Mouse (Mus musculus): ENCODE results near the gene Pex11b. TPM values are rescaled to one million over a fixed set of nuclear protein-coding genes. Genes with fewer than 3 reads are reported as not detected.
"Not testable (repeated sequence)": the region's sequence is repeated elsewhere in the genome, so short reads cannot be mapped to it uniquely, and the experiment has no call there.

The Pex11b gene
- polyA plus RNA-seq, 1 experiment: 107 TPM

GRCm38 (mm10) chr3:96645018-96645649 is 10.0 kb downstream of the Pex11b start, which contains the start of gene Itga10:
Gene Itga10 (plus strand): TSS chr3:96645584.
- peaks cover 1% of the 10 kb centered on the region for H3K36me3 ChIP-seq (ENCODE audit: control insufficient read depth, insufficient read depth, low read length)
- H3K27ac ChIP-seq (ENCODE audit: control insufficient read depth, insufficient read depth, low read depth, low read length): no peak within 1 kb of the TSS
- no peaks in the 10 kb centered on the region for H3K4me1 ChIP-seq (ENCODE audit: control insufficient read depth, insufficient read depth, low read length)
- no peak for TF ChIP-seq CTCF (IDR thresholded peaks at IDR 0.05; ENCODE audit: control insufficient read depth, insufficient read depth, insufficient replicate concordance, low read depth, low read length)
- TF ChIP-seq POLR2A (IDR thresholded peaks at IDR 0.05; ENCODE audit: control insufficient read depth, low read depth, low read length): no peak
- H3K4me3 ChIP-seq (ENCODE audit: control insufficient read depth, low read depth, low read length): no peak within 1 kb of the TSS
- no peaks in the 10 kb centered on the region for H3K27me3 ChIP-seq (ENCODE audit: control insufficient read depth, insufficient read depth, low read length)

DNA sequence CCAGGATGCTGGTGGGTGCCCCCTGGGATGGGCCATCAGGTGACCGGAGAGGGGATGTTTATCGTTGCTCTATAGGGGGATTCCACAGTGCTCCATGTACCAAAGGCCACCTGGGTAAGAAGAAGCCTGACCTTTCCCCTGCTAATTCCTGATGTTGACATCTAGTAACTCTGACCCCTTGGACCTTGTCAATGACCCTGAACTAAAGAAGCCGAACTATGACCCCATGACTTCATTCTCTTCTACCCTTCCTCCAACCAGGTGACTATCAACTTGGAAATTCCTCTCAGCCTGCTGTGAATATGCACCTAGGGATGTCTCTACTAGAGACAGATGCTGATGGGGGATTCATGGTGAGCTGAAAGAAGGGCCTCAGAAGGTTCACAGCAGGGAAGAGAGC is 12.2 kb downstream of the Pex11b start:
- no peaks in the 10 kb centered on the region for H3K4me1 ChIP-seq (ENCODE audit: control insufficient read depth, insufficient read depth, low read length)
- H3K27ac ChIP-seq (ENCODE audit: control insufficient read depth, insufficient read depth, low read depth, low read length): no peak overlapping the region
- peaks cover 1% of the 10 kb centered on the region for H3K36me3 ChIP-seq (ENCODE audit: control insufficient read depth, insufficient read depth, low read length)
- H3K4me3 ChIP-seq (ENCODE audit: control insufficient read depth, low read depth, low read length): no peak overlapping the region
- no peaks in the 10 kb centered on the region for H3K27me3 ChIP-seq (ENCODE audit: control insufficient read depth, insufficient read depth, low read length)
- no peak for TF ChIP-seq POLR2A (IDR thresholded peaks at IDR 0.05; ENCODE audit: control insufficient read depth, low read depth, low read length)
- no peak for TF ChIP-seq CTCF (IDR thresholded peaks at IDR 0.05; ENCODE audit: control insufficient read depth, insufficient read depth, insufficient replicate concordance, low read depth, low read length)

DNA sequence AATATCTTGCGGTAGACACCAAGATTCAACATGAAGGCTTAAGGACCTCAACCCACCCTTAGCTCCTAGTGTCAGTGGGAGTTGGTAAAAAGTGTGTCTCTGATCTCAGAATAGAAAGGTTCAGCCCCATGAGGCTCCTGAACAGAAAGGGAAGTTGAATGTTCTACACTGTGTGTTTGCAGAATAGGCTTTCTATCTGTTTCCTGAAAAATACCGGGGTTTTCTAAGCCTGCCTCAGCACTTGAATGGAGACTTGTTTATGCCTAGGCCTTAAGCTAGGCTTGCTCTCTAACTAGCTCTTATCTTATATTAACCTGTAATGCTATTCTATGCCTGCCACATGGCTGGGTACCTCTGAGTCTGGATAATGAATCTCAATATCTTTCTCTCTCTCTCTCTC is 25.7 kb downstream of the Pex11b start:
- Histone ChIP-seq H3K27ac (ENCODE audit: control insufficient read depth, insufficient read depth, low read depth, low read length) (no peak overlapping the region), H3K27me3 (ENCODE audit: control insufficient read depth, insufficient read depth, low read length) (no peaks in the 10 kb centered on the region), H3K4me1 (ENCODE audit: control insufficient read depth, insufficient read depth, low read length) (peaks cover 9% of the 10 kb centered on the region), H3K4me3 (ENCODE audit: control insufficient read depth, low read depth, low read length) (no peak overlapping the region), H3K36me3 (ENCODE audit: control insufficient read depth, insufficient read depth, low read length) (no peaks in the 10 kb centered on the region)
- TF ChIP-seq CTCF (IDR thresholded peaks at IDR 0.05; ENCODE audit: control insufficient read depth, insufficient read depth, insufficient replicate concordance, low read depth, low read length) (no peak), POLR2A (IDR thresholded peaks at IDR 0.05; ENCODE audit: control insufficient read depth, low read depth, low read length) (no peak)

DNA sequence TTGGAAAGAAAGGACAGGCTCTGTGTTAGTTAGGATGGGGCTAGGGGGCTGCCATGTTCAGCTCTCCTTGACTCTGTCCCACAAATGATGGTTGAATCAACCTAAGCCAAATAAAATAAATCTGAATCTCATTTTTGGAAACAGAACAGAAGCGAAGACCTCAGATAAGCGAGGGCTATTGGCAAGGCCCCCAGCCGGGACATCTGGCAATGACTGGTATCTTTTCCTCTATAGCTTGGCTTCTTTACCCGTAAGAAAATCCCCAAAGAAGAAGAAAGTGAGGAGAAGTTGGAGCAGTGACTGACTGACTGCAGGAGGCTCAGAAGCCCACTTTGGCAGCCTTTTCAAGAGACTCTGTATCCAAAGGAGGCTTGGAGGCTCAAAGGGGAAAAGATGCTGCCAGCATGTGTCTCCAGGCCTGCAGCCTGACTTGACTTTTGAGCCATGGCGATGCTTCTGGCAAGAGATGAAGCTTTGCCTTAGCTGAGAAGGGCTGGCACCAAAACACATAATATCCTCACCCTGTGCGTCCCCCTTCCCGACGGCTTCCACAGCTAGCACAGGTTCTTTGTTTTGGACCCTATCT is 27.6 kb downstream of the Pex11b start:
- no peak overlapping the region for H3K27ac ChIP-seq (ENCODE audit: control insufficient read depth, insufficient read depth, low read depth, low read length)
- TF ChIP-seq POLR2A (IDR thresholded peaks at IDR 0.05; ENCODE audit: control insufficient read depth, low read depth, low read length): no peak
- no peak for TF ChIP-seq CTCF (IDR thresholded peaks at IDR 0.05; ENCODE audit: control insufficient read depth, insufficient read depth, insufficient replicate concordance, low read depth, low read length)
- H3K4me3 ChIP-seq (ENCODE audit: control insufficient read depth, low read depth, low read length): no peak overlapping the region
- H3K27me3 ChIP-seq (ENCODE audit: control insufficient read depth, insufficient read depth, low read length): no peaks in the 10 kb centered on the region
- peaks cover 9% of the 10 kb centered on the region for H3K4me1 ChIP-seq (ENCODE audit: control insufficient read depth, insufficient read depth, low read length)
- H3K36me3 ChIP-seq (ENCODE audit: control insufficient read depth, insufficient read depth, low read length): no peaks in the 10 kb centered on the region

GRCm38 (mm10) chr3:96663432-96664239 is 28.5 kb downstream of the Pex11b start:
- peaks cover 9% of the 10 kb centered on the region for H3K4me1 ChIP-seq (ENCODE audit: control insufficient read depth, insufficient read depth, low read length)
- no peaks in the 10 kb centered on the region for H3K27me3 ChIP-seq (ENCODE audit: control insufficient read depth, insufficient read depth, low read length)
- H3K4me3 ChIP-seq (ENCODE audit: control insufficient read depth, low read depth, low read length): no peak overlapping the region
- H3K36me3 ChIP-seq (ENCODE audit: control insufficient read depth, insufficient read depth, low read length): no peaks in the 10 kb centered on the region
- TF ChIP-seq CTCF (IDR thresholded peaks at IDR 0.05; ENCODE audit: control insufficient read depth, insufficient read depth, insufficient replicate concordance, low read depth, low read length) (0 out of 2 replicates have a peak, but pooled peaks have one; percentile 29), POLR2A (IDR thresholded peaks at IDR 0.05; ENCODE audit: control insufficient read depth, low read depth, low read length) (no peak)
- no peak overlapping the region for H3K27ac ChIP-seq (ENCODE audit: control insufficient read depth, insufficient read depth, low read depth, low read length)

GRCm38 (mm10) chr3:96665732-96666363 is 30.7 kb downstream of the Pex11b start:
- not testable (repeated sequence) for H3K27me3 ChIP-seq (ENCODE audit: control insufficient read depth, insufficient read depth, low read length); H3K36me3 ChIP-seq (ENCODE audit: control insufficient read depth, insufficient read depth, low read length); H3K27ac ChIP-seq (ENCODE audit: control insufficient read depth, insufficient read depth, low read depth, low read length); H3K4me3 ChIP-seq (ENCODE audit: control insufficient read depth, low read depth, low read length)
- peaks cover 15% of the 10 kb centered on the region for H3K4me1 ChIP-seq (ENCODE audit: control insufficient read depth, insufficient read depth, low read length)

- H3K27me3 ChIP-seq (ENCODE audit: control insufficient read depth, insufficient read depth, low read length): no peaks in the 10 kb centered on the region
- no peak overlapping the region for H3K27ac ChIP-seq (ENCODE audit: control insufficient read depth, insufficient read depth, low read depth, low read length)
- H3K36me3 ChIP-seq (ENCODE audit: control insufficient read depth, insufficient read depth, low read length): no peaks in the 10 kb centered on the region
- peaks cover 15% of the 10 kb centered on the region for H3K4me1 ChIP-seq (ENCODE audit: control insufficient read depth, insufficient read depth, low read length)
- TF ChIP-seq POLR2A (IDR thresholded peaks at IDR 0.05; ENCODE audit: control insufficient read depth, low read depth, low read length) (no peak), CTCF (IDR thresholded peaks at IDR 0.05; ENCODE audit: control insufficient read depth, insufficient read depth, insufficient replicate concordance, low read depth, low read length) (no peak)
- H3K4me3 ChIP-seq (ENCODE audit: control insufficient read depth, low read depth, low read length): no peak overlapping the region
Observed at GRCm38 (mm10) chr3:96666916-96667315, 31.7 kb downstream of the Pex11b start.

All from testis, adult 2 months (tissue).